Mouse (Mus musculus): ENCODE results near the gene Plxdc1. TPM values are rescaled to one million over a fixed set of nuclear protein-coding genes. Genes with fewer than 3 reads are reported as not detected.

Plxdc1 gene
- polyA plus RNA-seq, 1 experiment = 0.02 TPM

GRCm38 (mm10) chr11:98019883-98020610 is 33.8 kb upstream of the Plxdc1 start:
- Histone ChIP-seq H3K36me3 (ENCODE audit: control insufficient read depth) (no peaks in the 10 kb centered on the region), H3K4me3 (replicated peaks) (no peak overlapping the region), H3K4me1 (ENCODE audit: control insufficient read depth) (peaks cover 18% of the 10 kb centered on the region), H3K27me3 (ENCODE audit: control insufficient read depth) (peaks cover 58% of the 10 kb centered on the region), H3K9me3 (ENCODE audit: control insufficient read depth, low read length) (no peaks in the 10 kb centered on the region)
- TF ChIP-seq GATA1 (IDR thresholded peaks at IDR 0.05; ENCODE audit: low read length) (no peak), TAL1 (IDR thresholded peaks at IDR 0.05; ENCODE audit: low read length) (no peak)

GRCm38 (mm10) chr11:98018858-98019641 is 32.8 kb upstream of the Plxdc1 start:
- H3K4me3 ChIP-seq (replicated peaks) = no peak overlapping the region
- no peaks in the 10 kb centered on the region for H3K36me3 ChIP-seq (ENCODE audit: control insufficient read depth)
- no peaks in the 10 kb centered on the region for H3K9me3 ChIP-seq (ENCODE audit: control insufficient read depth, low read length)
- H3K4me1 ChIP-seq (ENCODE audit: control insufficient read depth) = peaks cover 18% of the 10 kb centered on the region
- H3K27me3 ChIP-seq (ENCODE audit: control insufficient read depth) = peaks cover 58% of the 10 kb centered on the region
- TF ChIP-seq TAL1 (IDR thresholded peaks at IDR 0.05; ENCODE audit: low read length) = no peak
- no peak for TF ChIP-seq GATA1 (IDR thresholded peaks at IDR 0.05; ENCODE audit: low read length)

- peaks cover 18% of the 10 kb centered on the region for H3K4me1 ChIP-seq (ENCODE audit: control insufficient read depth)
- TF ChIP-seq GATA1 (IDR thresholded peaks at IDR 0.05; ENCODE audit: low read length) (no peak), TAL1 (IDR thresholded peaks at IDR 0.05; ENCODE audit: low read length) (no peak)
- H3K9me3 ChIP-seq (ENCODE audit: control insufficient read depth, low read length) = no peaks in the 10 kb centered on the region
- no peak overlapping the region for H3K4me3 ChIP-seq (replicated peaks)
- H3K36me3 ChIP-seq (ENCODE audit: control insufficient read depth) = no peaks in the 10 kb centered on the region
- peaks cover 53% of the 10 kb centered on the region for H3K27me3 ChIP-seq (ENCODE audit: control insufficient read depth)
Measured at GRCm38 (mm10) chr11:98018222-98018621, 32.0 kb upstream of the Plxdc1 start.

GRCm38 (mm10) chr11:98016824-98017223 is 30.6 kb upstream of the Plxdc1 start:
- Histone ChIP-seq H3K4me3 (replicated peaks) (no peak overlapping the region), H3K4me1 (ENCODE audit: control insufficient read depth) (peaks cover 7% of the 10 kb centered on the region), H3K27me3 (ENCODE audit: control insufficient read depth) (peaks cover 42% of the 10 kb centered on the region), H3K9me3 (ENCODE audit: control insufficient read depth, low read length) (no peaks in the 10 kb centered on the region), H3K36me3 (ENCODE audit: control insufficient read depth) (no peaks in the 10 kb centered on the region)
- TF ChIP-seq TAL1 (IDR thresholded peaks at IDR 0.05; ENCODE audit: low read length) = no peak
- TF ChIP-seq GATA1 (IDR thresholded peaks at IDR 0.05; ENCODE audit: low read length) = no peak

- no peaks in the 10 kb centered on the region for H3K9me3 ChIP-seq (ENCODE audit: control insufficient read depth, low read length)
- peaks cover 39% of the 10 kb centered on the region for H3K27me3 ChIP-seq (ENCODE audit: control insufficient read depth)
- no peak overlapping the region for H3K4me3 ChIP-seq (replicated peaks)
- H3K36me3 ChIP-seq (ENCODE audit: control insufficient read depth) = no peaks in the 10 kb centered on the region
- peaks cover 2% of the 10 kb centered on the region; the same call in 1 of the 2 replicates for H3K4me1 ChIP-seq (ENCODE audit: control insufficient read depth)
- no peak for TF ChIP-seq TAL1 (IDR thresholded peaks at IDR 0.05; ENCODE audit: low read length)
- TF ChIP-seq GATA1 (IDR thresholded peaks at IDR 0.05; ENCODE audit: low read length) = no peak
Measured at GRCm38 (mm10) chr11:98016177-98016576, 29.9 kb upstream of the Plxdc1 start.

- Histone ChIP-seq H3K4me1 (ENCODE audit: control insufficient read depth) (peaks cover 2% of the 10 kb centered on the region; the same call in 1 of the 2 replicates), H3K36me3 (ENCODE audit: control insufficient read depth) (no peaks in the 10 kb centered on the region), H3K9me3 (ENCODE audit: control insufficient read depth, low read length) (no peaks in the 10 kb centered on the region), H3K27me3 (ENCODE audit: control insufficient read depth) (peaks cover 10% of the 10 kb centered on the region; the same call in 1 of the 2 replicates), H3K4me3 (replicated peaks) (no peak overlapping the region)
- TF ChIP-seq TAL1 (IDR thresholded peaks at IDR 0.05; ENCODE audit: low read length) = no peak
- TF ChIP-seq GATA1 (IDR thresholded peaks at IDR 0.05; ENCODE audit: low read length) = no peak
Measured at GRCm38 (mm10) chr11:98012831-98013230, 26.6 kb upstream of the Plxdc1 start.

- TF ChIP-seq GATA1 (IDR thresholded peaks at IDR 0.05; ENCODE audit: low read length) (no peak), TAL1 (IDR thresholded peaks at IDR 0.05; ENCODE audit: low read length) (no peak)
- H3K4me1 ChIP-seq (ENCODE audit: control insufficient read depth) = no peaks in the 10 kb centered on the region
- H3K9me3 ChIP-seq (ENCODE audit: control insufficient read depth, low read length) = no peaks in the 10 kb centered on the region
- H3K36me3 ChIP-seq (ENCODE audit: control insufficient read depth) = no peaks in the 10 kb centered on the region
- H3K4me3 ChIP-seq (replicated peaks) = no peak overlapping the region
- H3K27me3 ChIP-seq (ENCODE audit: control insufficient read depth) = peaks cover 7% of the 10 kb centered on the region; the same call in 1 of the 2 replicates
Measured at GRCm38 (mm10) chr11:98011716-98012115, 25.5 kb upstream of the Plxdc1 start.

- TF ChIP-seq GATA1 (IDR thresholded peaks at IDR 0.05; ENCODE audit: low read length) (no peak), TAL1 (IDR thresholded peaks at IDR 0.05; ENCODE audit: low read length) (no peak)
- H3K36me3 ChIP-seq (ENCODE audit: control insufficient read depth) = no peaks in the 10 kb centered on the region
- no peaks in the 10 kb centered on the region for H3K9me3 ChIP-seq (ENCODE audit: control insufficient read depth, low read length)
- H3K27me3 ChIP-seq (ENCODE audit: control insufficient read depth) = peaks cover 23% of the 10 kb centered on the region
- no peak overlapping the region for H3K4me3 ChIP-seq (replicated peaks)
- H3K4me1 ChIP-seq (ENCODE audit: control insufficient read depth) = peaks cover 9% of the 10 kb centered on the region
Measured at GRCm38 (mm10) chr11:98008087-98008486, 21.8 kb upstream of the Plxdc1 start.

- Histone ChIP-seq H3K27me3 (ENCODE audit: control insufficient read depth) (peaks cover 36% of the 10 kb centered on the region), H3K9me3 (ENCODE audit: control insufficient read depth, low read length) (no peaks in the 10 kb centered on the region; the same call in 1 of the 2 replicates), H3K4me1 (ENCODE audit: control insufficient read depth) (peaks cover 17% of the 10 kb centered on the region), H3K36me3 (ENCODE audit: control insufficient read depth) (no peaks in the 10 kb centered on the region), H3K4me3 (replicated peaks) (no peak overlapping the region)
- TF ChIP-seq TAL1 (IDR thresholded peaks at IDR 0.05; ENCODE audit: low read length) = no peak
- no peak for TF ChIP-seq GATA1 (IDR thresholded peaks at IDR 0.05; ENCODE audit: low read length)
Measured at GRCm38 (mm10) chr11:98005686-98006085, 19.4 kb upstream of the Plxdc1 start.

Data from erythroblast, embryonic 14.5 days (primary cell).